ENCODE assay signal across 21 mouse cellular contexts in genomic region chr13:108354804-108355552, GRCm38 (mm10). TPM values are rescaled to one million over a fixed set of nuclear protein-coding genes. Genes with fewer than 3 reads are reported as not detected.
"Had no signal": no experiment of that assay in that cellular context is flagged by ENCODE, and none has a peak within 500 bp of the region (broad histone marks: within the 10 kb centered on the region; RNA-seq: fewer than 3 reads in every experiment).

No protein-coding gene starts in this region.

- H3K9me3 ChIP-seq: kidney, embryonic 15.5 days; liver, embryonic 13.5 days; megakaryocyte, embryonic 14.5 days; midbrain, embryonic 10.5 days; midbrain, embryonic 13.5 days; neural tube, embryonic 13.5 days; stomach, embryonic 15.5 days had no signal

- H3K27me3 ChIP-seq: kidney, embryonic 15.5 days; liver, embryonic 13.5 days; megakaryocyte, embryonic 14.5 days; midbrain, embryonic 13.5 days; neural tube, embryonic 13.5 days; stomach, embryonic 15.5 days had no signal

- H3K4me1 ChIP-seq: kidney, embryonic 15.5 days; liver, embryonic 13.5 days; stomach, embryonic 15.5 days had no signal

- H3K4me2 ChIP-seq: kidney, embryonic 15.5 days; liver, embryonic 13.5 days; midbrain, embryonic 13.5 days; neural tube, embryonic 13.5 days; stomach, embryonic 15.5 days had no signal

- DNase-seq: kidney, adult 11 months; kidney, adult 8-10 months; kidney, postnatal 10 days; kidney, postnatal 36 days; layer of hippocampus, postnatal 36 days; liver, embryonic 13.5 days; retina, postnatal 1 day; right cerebral cortex, postnatal 25 days; spleen, adult 18-20 months; thymus, postnatal 25 days had no signal

- H3K27ac ChIP-seq: kidney, embryonic 15.5 days; left cerebral cortex, adult 2 months; liver, embryonic 13.5 days; midbrain, embryonic 10.5 days; midbrain, embryonic 13.5 days; neural tube, embryonic 13.5 days; stomach, embryonic 15.5 days had no signal

- ATAC-seq: inflammation-experienced regulatory T-cells, adult 6 months; midbrain, embryonic 13.5 days; midbrain, embryonic 16.5 days had no signal

- H3K4me3 ChIP-seq: kidney, embryonic 15.5 days; left cerebral cortex, adult 2 months; liver, embryonic 13.5 days; megakaryocyte, embryonic 14.5 days; midbrain, embryonic 10.5 days; midbrain, embryonic 13.5 days; myocyte; neural tube, embryonic 13.5 days; stomach, embryonic 15.5 days had no signal

- H3K9ac ChIP-seq: kidney, embryonic 15.5 days; liver, embryonic 13.5 days; midbrain, embryonic 13.5 days; neural tube, embryonic 13.5 days; stomach, embryonic 15.5 days had no signal

- H3K36me3 ChIP-seq: kidney, embryonic 15.5 days; liver, embryonic 13.5 days; midbrain, embryonic 10.5 days; midbrain, embryonic 13.5 days; neural tube, embryonic 13.5 days; stomach, embryonic 15.5 days had no signal

RNA-seq across cellular contexts. Expression of gene Depdc1b, which starts 38.8 kb away (rescaled TPM):
- polyA plus RNA-seq: liver, adult 2 months had no signal
